Mouse (Mus musculus): ENCODE data around the gene Cdc26. TPM values are rescaled to one million over a fixed set of nuclear protein-coding genes. Genes with fewer than 3 reads are reported as not detected.

The Cdc26 gene
- polyA plus RNA-seq (2017; shearing (Covaris generic)), result 69.4 TPM

DNA sequence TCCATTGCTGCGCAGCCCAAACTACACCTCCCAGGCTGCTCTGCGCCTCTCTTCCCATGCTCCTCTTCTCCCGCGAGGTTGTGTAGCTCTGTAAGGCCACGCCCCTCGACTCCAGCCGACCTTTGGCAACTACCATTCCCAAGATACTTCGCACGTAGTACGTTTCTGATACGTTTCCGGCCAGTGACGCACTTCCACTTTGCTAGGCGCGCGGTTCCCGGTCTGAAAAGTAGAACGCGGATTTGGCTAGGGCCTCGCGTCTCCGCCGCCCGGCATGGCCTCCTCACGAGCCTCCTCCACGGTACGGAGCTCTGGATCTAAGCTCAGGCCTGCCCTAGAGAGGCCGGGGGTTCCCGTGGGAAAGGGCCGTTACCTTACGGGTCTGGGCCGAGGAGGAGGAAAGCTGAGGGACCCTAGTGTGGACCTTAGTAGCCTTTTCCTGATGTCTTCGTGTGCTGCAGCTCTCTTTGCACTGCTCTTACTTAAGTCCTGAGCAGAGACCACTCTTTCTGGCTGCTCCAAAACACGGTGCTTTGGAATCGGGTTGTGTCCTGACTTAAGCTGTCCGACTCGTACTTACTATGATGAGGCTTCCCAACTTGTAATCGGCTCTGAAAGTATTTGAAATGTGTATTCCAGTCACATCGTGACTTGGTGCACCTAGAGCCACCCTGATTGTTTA lies at the start of gene Cdc26, which contains the start of gene Prpf4:
Cdc26 (minus strand) TSS at position 42 of the 682 bp plus-strand sequence.
Prpf4 (plus strand) TSS at position 197 of the 682 bp plus-strand sequence.

GRCm38 (mm10) chr4:62435081-62435480 lies 26.6 kb upstream of the Cdc26 start, which contains the start of gene Rnf183:
Gene Rnf183 (minus strand): TSS chr4:62435252.

DNA sequence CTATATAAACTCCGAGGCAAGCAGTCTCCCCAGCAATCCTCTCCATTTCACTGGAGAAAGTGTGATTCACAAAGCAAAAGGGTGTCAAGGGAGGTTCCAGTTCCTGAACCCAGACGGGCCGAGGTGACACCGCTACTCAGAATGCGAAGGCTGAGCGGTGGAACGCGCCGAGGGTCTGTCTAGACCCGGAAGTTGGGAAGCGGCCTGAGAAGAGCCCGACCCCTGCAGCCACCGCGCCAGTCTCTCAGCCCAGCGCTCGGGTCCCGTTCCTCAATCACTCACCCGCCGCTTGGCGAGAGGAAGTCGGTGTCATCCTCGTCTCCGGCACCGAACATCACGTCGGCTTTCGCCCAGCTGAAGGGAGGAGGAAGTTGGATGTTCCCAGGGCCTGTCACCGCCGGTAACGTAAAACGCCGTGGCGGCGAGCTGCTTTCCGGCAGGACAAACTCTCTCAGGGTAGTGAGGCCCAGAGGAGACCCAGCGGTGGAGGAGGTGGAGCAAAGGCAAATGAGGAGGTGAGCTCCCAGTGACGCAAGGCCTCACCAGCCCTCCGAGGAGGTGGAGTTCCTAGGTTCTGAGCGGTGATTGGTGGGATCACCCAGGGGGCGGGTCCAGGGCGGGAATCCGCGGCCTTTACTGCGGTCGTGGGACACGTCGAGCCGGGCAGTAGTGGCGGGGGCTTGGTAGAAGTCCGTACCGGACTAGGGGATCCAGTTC lies 48.2 kb downstream of the Cdc26 start, which contains the start of the genes Fkbp15 and Slc31a1:
Fkbp15 (minus strand) TSS at position 461 of the 717 bp plus-strand sequence.
Slc31a1 (plus strand) TSS at position 640 of the 717 bp plus-strand sequence.

Other genes starting within 250 kb of the Cdc26 start
- gene Zfp37, start 177.6 kb downstream of the Cdc26 start, polyA plus RNA-seq (2017; shearing (Covaris generic)), result not detected
- 11.9 TPM for gene Slc31a2, start 146.1 kb downstream of the Cdc26 start, polyA plus RNA-seq (2017; shearing (Covaris generic))
- gene Fkbp15, start 48.1 kb downstream of the Cdc26 start, polyA plus RNA-seq (2017; shearing (Covaris generic)), result 51.5 TPM
- 14.3 TPM for gene Slc31a1, start 47.9 kb downstream of the Cdc26 start, polyA plus RNA-seq (2017; shearing (Covaris generic))
- 27.2 TPM for gene Prpf4, start 155 bp upstream of the Cdc26 start, polyA plus RNA-seq (2017; shearing (Covaris generic))
- not detected for gene Rnf183, start 26.6 kb upstream of the Cdc26 start, polyA plus RNA-seq (2017; shearing (Covaris generic))
- gene Wdr31, start 62.3 kb upstream of the Cdc26 start, polyA plus RNA-seq (2017; shearing (Covaris generic)), result 0.21 TPM
- 0.42 TPM for gene Bspry, start 71.4 kb upstream of the Cdc26 start, polyA plus RNA-seq (2017; shearing (Covaris generic))
- 0.29 TPM for gene Hdhd3, start 94.8 kb upstream of the Cdc26 start, polyA plus RNA-seq (2017; shearing (Covaris generic))
- 13.4 TPM for gene Alad, start 111.3 kb upstream of the Cdc26 start, polyA plus RNA-seq (2017; shearing (Covaris generic))
- gene Pole3, start 116.4 kb upstream of the Cdc26 start, polyA plus RNA-seq (2017; shearing (Covaris generic)), result 21.3 TPM
- 0.45 TPM for gene 4933430I17Rik, start 116.7 kb upstream of the Cdc26 start, polyA plus RNA-seq (2017; shearing (Covaris generic))
- gene Rgs3, start 151.2 kb upstream of the Cdc26 start, polyA plus RNA-seq (2017; shearing (Covaris generic)), result 35.5 TPM